Mouse (Mus musculus): ENCODE measurements at regions not wholly inside any gene's neighbourhood (a gene's known extent, or its start where the extent isn't known, plus 50 kb on each side); places are given as distances from the start of the nearest gene placed in this dataset.

- no peak for DNase-seq (ENCODE audit: low spot score in 2 of 2)
These were observed 248.7 kb upstream of the Tpk1 start for GRCm38 (mm10) chr6:43914741-43915140.

- no peak for DNase-seq (ENCODE audit: low spot score in 2 of 2)
These were observed 219.9 kb upstream of the Tpk1 start for GRCm38 (mm10) chr6:43885992-43886391.

- DNase-seq (ENCODE audit: low spot score in 2 of 2) = no peak
These were observed 210.6 kb upstream of the Tpk1 start for GRCm38 (mm10) chr6:43876711-43877110.

DNA sequence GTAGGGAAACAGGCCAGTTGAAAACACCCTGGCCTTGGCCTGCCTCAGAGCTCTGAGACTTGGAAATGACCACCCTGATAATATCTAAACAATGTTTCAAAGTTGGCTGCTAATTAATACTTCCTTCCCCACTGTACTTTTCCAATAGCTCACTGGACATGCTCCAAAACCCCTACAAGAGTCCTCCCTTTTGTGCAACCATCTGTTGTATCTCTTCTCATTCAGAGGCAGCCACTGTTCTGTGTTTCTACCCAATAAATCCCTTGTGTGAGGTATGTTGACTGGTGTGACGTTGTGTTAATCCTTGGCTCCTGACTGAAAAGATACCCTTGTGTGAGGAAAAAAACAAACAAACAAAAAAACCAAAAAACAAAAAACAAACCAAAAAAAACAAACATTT lies 193.3 kb upstream of the Tpk1 start:
- no peak for DNase-seq (ENCODE audit: low spot score in 2 of 2)

GRCm38 (mm10) chr6:43857046-43857445 lies 191.0 kb upstream of the Tpk1 start:
- DNase-seq (ENCODE audit: low spot score in 2 of 2) = no peak

- no peak for DNase-seq (ENCODE audit: low spot score in 2 of 2)
These were observed 187.4 kb upstream of the Tpk1 start for GRCm38 (mm10) chr6:43853461-43853860.

DNA sequence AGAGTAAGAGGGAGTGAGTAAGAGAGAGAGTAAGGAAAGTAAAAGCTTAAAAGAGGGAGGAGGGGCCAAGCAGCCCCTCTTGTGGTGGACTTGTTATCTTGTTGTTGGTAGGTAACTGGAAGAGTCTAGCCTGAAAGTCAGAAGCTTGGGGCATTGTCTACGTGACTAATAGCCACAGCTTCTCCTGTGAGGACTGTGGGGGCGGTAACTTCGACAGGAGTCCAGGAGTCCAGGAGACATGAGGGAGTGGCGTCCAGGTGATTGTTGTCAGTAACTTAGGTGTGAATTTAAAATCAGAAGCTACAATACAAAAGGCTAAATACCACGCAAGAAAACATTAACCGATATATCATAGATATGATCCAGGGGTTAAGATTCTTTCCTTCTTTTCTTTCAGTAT lies 185.2 kb upstream of the Tpk1 start:
- DNase-seq (ENCODE audit: low spot score in 2 of 2) = no peak

DNA sequence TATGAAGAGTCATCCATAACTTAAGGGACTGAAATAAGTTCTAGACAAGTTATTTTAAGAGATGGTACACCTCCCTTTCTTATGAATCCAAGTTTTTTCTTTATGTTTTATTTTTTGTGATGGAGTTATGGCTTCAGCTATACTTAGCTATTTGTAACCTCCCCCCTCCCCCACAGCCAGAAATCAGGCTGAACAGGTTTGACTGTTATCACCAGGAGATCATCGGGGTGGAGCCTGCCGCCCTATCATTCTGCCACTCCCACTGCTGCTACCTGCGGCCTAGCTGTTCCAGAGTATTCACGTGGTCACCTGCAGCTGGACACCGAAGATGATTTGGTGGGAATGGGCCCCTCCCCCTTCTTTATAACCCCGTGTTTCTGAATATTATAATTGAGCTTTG lies 172.9 kb upstream of the Tpk1 start:
- peak; percentile 15 to 24 for DNase-seq (ENCODE audit: low spot score in 2 of 2)

DNA sequence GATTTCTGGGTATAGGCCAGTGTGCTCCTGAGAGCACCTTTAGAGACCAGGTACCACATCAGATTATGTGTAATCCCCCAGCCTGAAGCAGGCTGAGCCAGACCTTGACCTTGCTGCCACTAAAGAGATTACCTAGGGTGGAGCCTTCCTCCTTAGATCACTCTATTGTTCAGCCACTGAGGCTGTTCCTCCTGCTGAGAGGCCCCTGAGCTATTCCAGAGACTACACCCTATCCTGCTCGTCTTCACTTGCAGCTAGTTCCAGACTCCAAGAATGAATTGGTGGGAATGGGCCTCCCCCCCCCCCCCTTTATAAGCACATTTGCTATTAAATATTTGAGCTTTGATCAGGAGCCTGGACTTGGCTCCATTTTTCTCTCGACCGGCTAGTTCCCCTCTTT lies 163.8 kb upstream of the Tpk1 start:
- no peak for DNase-seq (ENCODE audit: low spot score in 2 of 2)
